Mouse (Mus musculus) right cerebral cortex, postnatal 25 days (tissue): Measurements from ENCODE around the gene Ptpru.

Experiments used
- DNase-seq: peaks from one replicate; pipeline ENCODE4 v3.0.0; 2022

The Ptpru gene

GRCm38 (mm10) chr4:131837872-131838524 lies at the start of gene Ptpru:
TSS of gene Ptpru (minus strand) at chr4:131838288.
- peak; percentile 90 for DNase-seq

- no peak for DNase-seq
Measured at GRCm38 (mm10) chr4:131885376-131885775, 47.3 kb upstream of the Ptpru start.

GRCm38 (mm10) chr4:131883571-131883970 lies 45.5 kb upstream of the Ptpru start:
- no peak for DNase-seq

DNA sequence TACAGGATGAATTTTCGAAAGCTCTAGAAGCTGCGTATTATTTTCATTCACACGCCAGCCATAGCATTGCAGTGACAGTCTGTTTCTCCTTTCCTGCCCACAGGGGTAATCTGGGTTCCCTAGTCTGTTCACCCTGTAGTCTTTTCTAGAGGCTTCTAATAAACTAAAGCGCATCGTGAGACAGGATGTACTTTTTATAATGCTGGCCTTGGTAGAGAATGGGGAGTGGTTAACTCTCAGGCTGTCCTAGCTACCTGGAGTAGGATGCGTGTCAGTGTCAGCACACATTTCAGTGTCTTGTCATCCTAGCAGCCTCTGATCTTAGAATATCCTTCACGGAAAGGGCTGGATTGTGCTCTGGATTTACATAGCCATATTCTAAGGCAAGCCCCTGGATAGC lies 43.2 kb upstream of the Ptpru start:
- DNase-seq = no peak

DNA sequence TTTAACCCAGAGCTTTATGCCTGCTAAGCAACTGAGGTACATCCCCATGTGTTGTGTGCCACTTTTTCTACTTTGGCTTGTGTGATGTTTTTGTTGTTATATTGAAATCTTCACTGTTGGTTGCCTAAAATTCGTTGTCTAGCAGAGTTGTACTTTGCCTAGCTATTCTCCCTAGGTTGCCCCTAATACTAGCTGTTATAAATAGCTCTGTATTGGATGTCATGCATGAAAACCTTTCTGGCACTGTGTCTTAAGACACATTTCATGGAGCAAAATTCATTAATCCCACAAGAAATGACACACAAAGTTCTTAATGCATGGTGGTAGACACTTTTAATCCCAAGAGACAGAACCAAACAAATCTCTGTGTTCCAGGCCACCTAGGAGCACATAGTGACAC lies 41.6 kb upstream of the Ptpru start:
- DNase-seq = no peak

DNA sequence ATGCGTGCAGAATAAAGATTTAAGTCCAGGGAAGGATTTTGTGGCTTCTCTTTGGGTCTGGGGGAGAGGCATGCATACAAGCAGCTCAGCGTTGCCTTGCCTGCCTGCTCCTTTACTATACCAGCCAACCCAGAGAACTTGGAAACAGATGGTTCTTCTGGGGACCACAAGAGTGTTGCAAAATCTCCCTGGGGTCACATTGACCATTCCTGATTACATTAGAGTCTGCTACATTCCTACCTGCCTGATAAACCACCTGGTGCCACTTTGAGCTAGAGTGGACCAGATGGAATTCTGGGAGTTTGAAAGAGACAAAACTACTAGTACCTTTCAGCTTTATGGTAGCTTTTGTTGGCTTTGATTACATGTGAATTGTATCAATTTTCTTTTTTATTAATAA lies 38.7 kb upstream of the Ptpru start:
- DNase-seq = no peak

DNA sequence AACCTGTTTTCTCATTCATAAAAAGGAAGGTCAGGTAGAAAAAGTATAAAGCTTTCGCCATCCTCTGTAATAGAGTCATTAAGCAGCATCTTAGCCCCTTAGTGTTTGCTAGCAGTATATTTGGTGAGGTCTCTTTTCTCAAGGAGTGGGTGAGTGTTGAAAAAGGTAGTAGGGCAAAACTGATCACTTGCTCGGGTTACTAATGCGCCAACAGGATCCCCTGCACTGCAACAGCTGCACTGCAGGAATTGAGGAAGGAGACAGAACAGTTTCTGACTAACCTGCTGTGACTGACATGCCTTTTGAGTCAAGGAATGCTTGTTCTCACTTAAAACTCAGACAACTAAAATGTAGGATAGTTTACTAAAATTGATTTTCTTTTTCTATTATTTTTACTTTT lies 37.2 kb upstream of the Ptpru start:
- no peak for DNase-seq

- no peak for DNase-seq
Measured at GRCm38 (mm10) chr4:131874567-131874966, 36.5 kb upstream of the Ptpru start.

DNA sequence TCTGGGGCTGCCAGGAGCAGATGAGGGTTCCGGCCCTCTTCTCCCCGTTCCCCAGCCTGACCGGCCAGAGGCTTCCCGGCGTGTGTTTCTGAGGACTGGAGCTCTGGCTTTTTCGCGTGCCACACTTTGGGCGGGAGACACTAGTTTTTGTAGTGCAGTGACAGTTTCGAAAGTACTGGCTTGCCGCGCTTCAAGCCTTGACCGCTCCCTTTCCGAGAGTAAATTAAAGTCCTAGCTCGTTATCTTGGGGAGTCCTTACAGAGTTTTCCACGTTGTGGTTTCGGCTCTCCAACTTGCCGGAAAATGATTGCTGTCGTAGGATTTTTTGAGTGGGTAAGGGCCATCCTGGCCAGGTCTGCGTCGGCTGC lies 36.1 kb upstream of the Ptpru start:
- DNase-seq = no peak

- DNase-seq = peak; percentile 92
Measured at GRCm38 (mm10) chr4:131873293-131874168, 35.4 kb upstream of the Ptpru start, which contains the start of gene Srsf4. TSS of gene Srsf4 (plus strand) at chr4:131873617.

DNA sequence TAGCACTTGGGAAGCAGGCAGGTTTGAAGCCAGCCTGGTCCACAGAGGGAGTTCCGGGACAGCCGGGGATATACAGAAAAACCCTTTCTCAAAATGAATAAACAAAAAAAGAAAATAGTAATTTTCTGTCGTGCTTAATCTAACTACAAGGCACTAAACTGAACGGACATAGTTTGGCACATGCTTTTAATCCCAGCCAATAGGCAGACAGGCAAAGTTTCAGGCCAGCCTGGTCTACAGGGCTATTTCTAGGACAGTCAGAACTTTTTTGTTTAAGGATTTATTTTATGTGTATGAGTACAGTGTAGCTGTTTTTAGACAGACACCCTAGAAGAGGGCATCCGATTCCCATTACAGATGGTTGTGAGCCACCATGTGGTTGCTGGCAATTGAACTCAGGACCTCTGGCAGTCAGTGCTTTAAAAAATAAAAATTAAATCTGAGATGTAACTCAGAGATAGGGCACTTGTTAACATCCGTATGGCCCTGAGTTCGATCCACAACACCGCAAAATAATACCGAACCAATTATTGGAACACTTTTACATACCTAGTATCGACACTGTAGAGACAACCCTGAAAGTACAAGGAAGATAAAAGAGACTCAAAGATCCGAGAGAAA lies 34.7 kb upstream of the Ptpru start:
- no peak for DNase-seq

DNA sequence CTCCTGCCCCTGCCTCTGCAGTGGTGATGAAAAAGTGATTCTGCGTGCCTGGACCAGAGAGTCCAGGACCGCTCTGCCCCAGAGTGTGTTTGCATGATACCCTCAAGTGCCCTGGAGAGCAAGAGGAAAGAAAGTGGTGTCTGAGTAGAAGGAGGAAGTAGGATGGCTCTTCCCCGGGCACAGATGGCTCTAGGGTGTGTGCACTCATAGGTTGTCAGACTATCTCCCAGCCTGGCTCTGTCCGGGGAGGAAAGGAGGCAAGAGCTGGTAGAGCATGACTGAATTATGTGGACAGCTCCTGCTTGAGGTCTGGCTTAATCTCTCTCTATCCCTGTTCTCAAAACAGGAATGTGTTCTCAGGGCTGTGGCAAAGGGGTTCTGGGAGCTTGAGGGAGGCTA lies 23.3 kb upstream of the Ptpru start:
- DNase-seq = no peak

GRCm38 (mm10) chr4:131860492-131861340 lies 22.6 kb upstream of the Ptpru start:
- DNase-seq = peak; percentile 67

- DNase-seq = no peak
Measured at GRCm38 (mm10) chr4:131854950-131855349, 16.9 kb upstream of the Ptpru start.

DNA sequence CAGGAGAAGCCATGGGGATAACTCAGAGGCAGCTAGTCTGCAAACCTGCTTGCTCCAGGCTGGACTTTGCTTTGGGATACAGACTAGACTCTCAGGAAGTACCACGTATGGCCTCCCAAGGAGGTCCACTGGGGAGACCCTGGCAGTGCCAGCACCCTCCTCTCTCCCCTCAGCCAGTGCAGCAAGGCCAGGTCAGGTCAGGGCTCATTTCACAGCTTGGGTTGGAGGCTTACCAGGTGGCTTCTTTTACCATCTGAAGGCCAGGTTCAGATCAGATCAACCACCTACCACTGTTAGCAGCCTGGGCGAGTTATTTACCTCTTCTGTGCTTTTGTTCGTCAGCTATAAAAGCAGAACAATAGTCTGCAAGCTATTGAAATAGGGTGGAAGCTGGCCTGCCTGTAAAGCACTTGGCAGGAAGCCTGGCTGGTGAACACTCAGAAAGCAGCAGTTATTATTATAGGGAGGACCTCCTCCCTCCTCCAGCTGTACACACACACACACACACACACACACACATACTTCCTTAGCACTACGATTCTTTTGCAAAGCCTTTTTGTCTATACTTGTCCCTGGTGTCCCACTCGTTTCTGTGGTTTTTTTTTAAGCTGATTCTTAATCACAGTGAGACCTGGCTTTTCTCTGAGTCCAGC lies 12.0 kb upstream of the Ptpru start:
- DNase-seq = peak; percentile 31

DNA sequence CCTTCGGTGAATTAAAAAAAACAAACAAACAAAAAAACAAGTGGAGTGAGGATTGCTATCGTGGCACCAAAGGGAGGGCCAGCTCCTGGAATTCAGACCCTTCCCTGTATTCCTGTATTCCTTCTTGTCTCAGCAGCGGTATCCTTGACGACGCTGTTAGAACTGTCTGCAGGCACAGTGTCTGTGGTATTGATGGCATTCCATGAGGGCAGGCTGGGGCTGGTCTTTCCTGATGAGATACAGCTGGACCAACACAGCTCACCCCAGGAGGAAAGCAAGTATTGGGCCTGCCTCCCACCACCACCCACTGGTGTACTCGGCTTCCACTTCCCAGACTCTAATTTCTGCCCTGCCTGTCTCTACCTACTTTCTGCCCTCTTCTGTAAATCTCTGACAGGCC lies 10.0 kb upstream of the Ptpru start:
- no peak for DNase-seq

DNA sequence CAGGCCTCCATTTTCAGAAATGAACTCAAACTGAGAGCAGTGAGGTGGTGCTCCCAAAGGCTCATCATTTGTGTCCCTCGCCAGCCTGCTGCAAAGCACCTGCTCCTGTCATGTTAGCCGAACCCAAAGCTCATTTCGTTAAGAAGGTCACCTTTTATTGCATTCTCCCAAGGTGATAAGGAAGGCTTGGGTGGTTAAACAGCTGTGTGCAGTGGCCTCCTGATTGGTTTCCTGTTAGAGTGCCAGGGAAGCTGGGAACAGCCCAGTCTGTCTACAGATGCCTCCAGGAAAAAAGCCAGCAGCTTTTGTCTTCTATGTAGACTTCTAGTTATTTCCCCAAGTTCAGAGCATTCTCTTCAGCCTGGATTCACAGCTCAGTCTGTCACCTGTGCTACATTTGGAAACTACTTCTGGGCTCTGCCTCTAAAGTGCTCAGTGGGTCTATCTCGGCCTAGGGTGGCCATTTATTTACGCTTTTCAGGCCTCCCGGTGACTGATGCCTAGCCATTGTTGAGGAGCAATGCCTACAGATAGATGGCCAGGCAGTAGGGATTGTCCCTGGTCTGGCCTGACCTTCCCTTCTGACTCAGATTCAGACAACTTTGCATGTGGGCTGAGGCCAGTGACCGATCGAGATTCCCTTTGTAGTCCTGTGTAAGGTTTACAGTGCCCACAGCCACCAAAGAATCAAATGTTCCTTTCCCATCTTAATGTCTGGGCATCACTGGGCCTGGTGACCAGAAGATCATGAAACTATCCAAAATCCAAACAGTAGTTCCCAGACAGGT lies 8.1 kb upstream of the Ptpru start:
- no peak for DNase-seq

GRCm38 (mm10) chr4:131843290-131843743 lies 5.2 kb upstream of the Ptpru start, which contains the start of gene Mecr:
TSS of gene Mecr (plus strand) at chr4:131843470.
- DNase-seq = peak; percentile 91

- peak; percentile 49 for DNase-seq
Measured at GRCm38 (mm10) chr4:131836891-131837491, 1.1 kb downstream of the Ptpru start.

- DNase-seq = no peak
Measured at GRCm38 (mm10) chr4:131836351-131836881, 1.7 kb downstream of the Ptpru start.
